Mouse (Mus musculus): Measurements from ENCODE around the gene Slc26a9.

The Slc26a9 gene

GRCm38 (mm10) chr1:131736494-131736893 lies 7.3 kb upstream of the Slc26a9 start:
- DNase-seq (ENCODE audit: low spot score): no peak

- DNase-seq (ENCODE audit: low spot score): no peak
These were observed 6.6 kb upstream of the Slc26a9 start for GRCm38 (mm10) chr1:131737269-131737668.

GRCm38 (mm10) chr1:131738760-131739159 lies 5.1 kb upstream of the Slc26a9 start:
- no peak for DNase-seq (ENCODE audit: low spot score)

- no peak for DNase-seq (ENCODE audit: low spot score)
These were observed 4.2 kb upstream of the Slc26a9 start for GRCm38 (mm10) chr1:131739481-131740160.

- DNase-seq (ENCODE audit: low spot score): no peak
These were observed 1.6 kb downstream of the Slc26a9 start for GRCm38 (mm10) chr1:131745391-131745790.

- DNase-seq (ENCODE audit: low spot score): no peak
These were observed 3.9 kb downstream of the Slc26a9 start for GRCm38 (mm10) chr1:131747761-131748160.

GRCm38 (mm10) chr1:131748636-131749035 lies 4.8 kb downstream of the Slc26a9 start:
- no peak for DNase-seq (ENCODE audit: low spot score)

- DNase-seq (ENCODE audit: low spot score): no peak
These were observed 6.1 kb downstream of the Slc26a9 start for GRCm38 (mm10) chr1:131749706-131750545.

- DNase-seq (ENCODE audit: low spot score): no peak
These were observed 7.5 kb downstream of the Slc26a9 start for GRCm38 (mm10) chr1:131751181-131751890.

- no peak for DNase-seq (ENCODE audit: low spot score)
These were observed 8.1 kb downstream of the Slc26a9 start for GRCm38 (mm10) chr1:131751891-131752311.

GRCm38 (mm10) chr1:131754212-131754829 lies 10.5 kb downstream of the Slc26a9 start:
- no peak for DNase-seq (ENCODE audit: low spot score)

- DNase-seq (ENCODE audit: low spot score): no peak
These were observed 11.1 kb downstream of the Slc26a9 start for GRCm38 (mm10) chr1:131754916-131755315.

GRCm38 (mm10) chr1:131757211-131757610 lies 13.4 kb downstream of the Slc26a9 start:
- DNase-seq (ENCODE audit: low spot score): no peak

- DNase-seq (ENCODE audit: low spot score): no peak
These were observed 15.0 kb downstream of the Slc26a9 start for GRCm38 (mm10) chr1:131758796-131759195.

- peak; percentile 17 for DNase-seq (ENCODE audit: low spot score)
These were observed 16.0 kb downstream of the Slc26a9 start for GRCm38 (mm10) chr1:131759667-131760427.

- no peak for DNase-seq (ENCODE audit: low spot score)
These were observed 16.6 kb downstream of the Slc26a9 start for GRCm38 (mm10) chr1:131760428-131760820.

GRCm38 (mm10) chr1:131761079-131761831 lies 17.4 kb downstream of the Slc26a9 start:
- DNase-seq (ENCODE audit: low spot score): no peak

GRCm38 (mm10) chr1:131763683-131764082 lies 19.9 kb downstream of the Slc26a9 start:
- no peak for DNase-seq (ENCODE audit: low spot score)

GRCm38 (mm10) chr1:131764581-131765338 lies 20.9 kb downstream of the Slc26a9 start:
- no peak for DNase-seq (ENCODE audit: low spot score)

Measured in embryo, embryonic 10 days (tissue).